Mouse (Mus musculus) lung, embryonic 16.5 days (tissue): Measurements from ENCODE around the gene Igfbp7. TPM values are rescaled to one million over a fixed set of nuclear protein-coding genes. Genes with fewer than 3 reads are reported as not detected.
A peak's percentile ranks its signal among the peaks of the same experiment; 100 is the strongest.

ENCODE experiments used
- ATAC-seq: fragments of 200-750 bp; cut with Nextera tagmentation; 2 replicates; pipeline ENCODE4 v1.8.0; 2017; ENCODE audit warnings: low read depth, mild to moderate bottlenecking, moderate library complexity
- H3K27ac ChIP-seq: fragments of 300-500 bp; sonication (generic); 2 replicates; pipeline ENCODE4 v1.5.1; 2014; ENCODE audit warnings: mild to moderate bottlenecking, control low read depth, low read length
- H3K27me3 ChIP-seq: fragments of 300-500 bp; sonication (generic); 2 replicates; pipeline ENCODE4 v1.6.1; 2014; ENCODE audit warnings: low read depth, low read length, mixed read lengths; ENCODE audit not compliant: control insufficient read depth, insufficient read depth
- H3K36me3 ChIP-seq: fragments of 300-500 bp; sonication (generic); 2 replicates; pipeline ENCODE4 v1.6.1; 2014; ENCODE audit warnings: low read length; ENCODE audit not compliant: control insufficient read depth, insufficient read depth
- H3K4me1 ChIP-seq: fragments of 300-500 bp; sonication (generic); replicated peaks from 2 replicates; pipeline ENCODE4 v1.6.1; 2014; ENCODE audit warnings: low read length, mixed read lengths; ENCODE audit not compliant: control insufficient read depth, insufficient read depth
- H3K4me2 ChIP-seq: fragments of 300-500 bp; sonication (generic); 2 replicates; pipeline ENCODE4 v1.6.1; 2014; ENCODE audit warnings: low read depth, low read length, control low read depth
- H3K4me3 ChIP-seq: fragments of 300-500 bp; sonication (generic); 2 replicates; pipeline ENCODE4 v1.5.1; 2014; ENCODE audit warnings: mild to moderate bottlenecking, low read length, control low read depth
- H3K9ac ChIP-seq: fragments of 300-500 bp; sonication (generic); 2 replicates; pipeline ENCODE4 v1.6.1; 2014; ENCODE audit warnings: low read length, control low read depth
- H3K9me3 ChIP-seq: fragments of 300-500 bp; sonication (generic); 2 replicates; pipeline ENCODE4 v1.6.1; 2016; ENCODE audit warnings: low read length; ENCODE audit not compliant: control insufficient read depth
- WGBS: fragments of 180-500 bp; shearing (Covaris S2); extraction: QIAGEN DNeasy Blood & Tissue Kit; methylation state at CpG from one replicate; pipeline ENCODE4 v1.1.7; 2014; 5-methylcytosine and 5-hydroxymethylcytosine counted together
- polyA plus RNA-seq: library from polyadenylated mRNA; unstranded; fragments of >200 nt; fragmentation: Nextera tagmentation; extraction: Ambion mirVana; gene quantifications from 2 replicates; pipeline ENCODE4 v1.2.1, GENCODE M21; 2015

Igfbp7 gene
- 99.8 and 104 TPM in 2 replicates for polyA plus RNA-seq

DNA sequence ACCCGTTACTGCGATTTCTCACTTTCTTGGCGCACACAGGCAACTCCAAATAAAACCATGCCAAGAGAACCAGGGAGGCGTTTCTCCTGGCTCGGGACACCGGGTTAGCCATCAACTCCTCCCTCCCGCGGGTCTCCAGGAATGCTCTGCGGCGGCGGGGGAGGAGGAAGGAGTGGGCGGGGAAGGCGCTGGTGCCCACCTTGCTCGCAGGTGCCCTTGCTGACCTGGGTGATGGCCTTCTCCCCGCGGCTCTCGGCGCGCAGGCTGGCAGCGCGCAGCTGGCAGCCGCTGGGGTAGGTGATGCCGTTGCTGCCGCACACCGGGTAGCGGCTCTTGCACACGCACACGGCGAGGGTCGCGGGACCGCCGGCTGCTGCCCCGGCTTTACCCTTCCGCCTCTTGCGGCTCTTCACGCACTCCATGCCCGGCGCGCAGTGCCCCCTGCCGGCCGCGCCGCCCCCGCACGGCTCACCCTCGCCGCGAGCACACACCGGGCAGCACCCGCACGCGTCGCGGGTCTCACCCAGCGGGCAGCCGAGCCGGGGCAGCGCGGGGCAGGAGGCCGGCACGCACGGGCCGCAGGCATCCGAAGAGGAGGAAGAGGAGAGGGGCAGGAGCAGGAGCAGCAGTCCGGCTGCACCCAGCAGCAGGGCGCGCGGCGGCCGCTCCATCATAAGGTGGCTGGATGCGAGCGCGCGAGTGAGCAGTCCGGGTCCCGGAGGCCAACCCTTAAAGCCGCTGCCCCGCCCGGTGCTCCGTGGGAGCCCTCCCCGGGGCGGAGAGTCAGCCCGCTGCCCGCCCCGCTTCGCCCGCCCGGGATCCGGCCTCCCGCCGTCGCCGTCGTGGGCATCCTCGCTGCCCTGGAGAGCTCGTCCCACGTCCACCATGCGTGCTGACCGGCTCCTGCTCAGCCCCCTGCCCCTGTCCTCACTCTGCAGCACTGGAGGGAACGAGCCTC, at the start of gene Igfbp7:
TSS of gene Igfbp7 (minus strand) at position 701 of the 958 bp plus-strand sequence.
- Histone ChIP-seq H3K36me3 (no peaks in the 10 kb centered on the region), H3K9ac (peak within 1 kb of the TSS; percentile 68), H3K27me3 (no peaks in the 10 kb centered on the region), H3K4me3 (peak within 1 kb of the TSS; percentile 71), H3K4me2 (peak within 1 kb of the TSS; percentile 96), H3K27ac (peak within 1 kb of the TSS; percentile 79), H3K4me1 (peaks cover 6% of the 10 kb centered on the region), H3K9me3 (no peaks in the 10 kb centered on the region)
- 7% methylated on average over 78 of the region's 101 CpGs for WGBS
- ATAC-seq = peak; percentile 94

- Histone ChIP-seq H3K9me3 (no peaks in the 10 kb centered on the region), H3K4me1 (no peaks in the 10 kb centered on the region), H3K4me2 (no peak overlapping the region), H3K9ac (no peak overlapping the region), H3K36me3 (no peaks in the 10 kb centered on the region), H3K27ac (no peak overlapping the region), H3K27me3 (no peaks in the 10 kb centered on the region), H3K4me3 (no peak overlapping the region)
- WGBS = 69% methylated on average over 6 of the region's 6 CpGs
- ATAC-seq = no peak
Observed at GRCm38 (mm10) chr5:77452103-77452502, 44.3 kb upstream of the Igfbp7 start.

GRCm38 (mm10) chr5:77449531-77449930, 41.7 kb upstream of the Igfbp7 start:
- no peaks in the 10 kb centered on the region for H3K27me3 ChIP-seq

GRCm38 (mm10) chr5:77445431-77445830, 37.6 kb upstream of the Igfbp7 start:
- Histone ChIP-seq H3K4me2 (no peak overlapping the region), H3K9ac (no peak overlapping the region), H3K36me3 (no peaks in the 10 kb centered on the region), H3K4me1 (no peaks in the 10 kb centered on the region), H3K27me3 (no peaks in the 10 kb centered on the region), H3K9me3 (no peaks in the 10 kb centered on the region), H3K27ac (no peak overlapping the region), H3K4me3 (no peak overlapping the region)
- WGBS = 87% methylated on average over 4 of the region's 4 CpGs
- ATAC-seq = no peak

More at GRCm38 (mm10) chr5:77449531-77449930, 41.7 kb upstream of the Igfbp7 start:
- Histone ChIP-seq H3K4me3 (no peak overlapping the region), H3K9ac (no peak overlapping the region), H3K9me3 (no peaks in the 10 kb centered on the region), H3K36me3 (no peaks in the 10 kb centered on the region), H3K4me1 (no peaks in the 10 kb centered on the region), H3K4me2 (no peak overlapping the region), H3K27ac (no peak overlapping the region)
- 86% methylated on average over 7 of the region's 7 CpGs for WGBS
- no peak for ATAC-seq

DNA sequence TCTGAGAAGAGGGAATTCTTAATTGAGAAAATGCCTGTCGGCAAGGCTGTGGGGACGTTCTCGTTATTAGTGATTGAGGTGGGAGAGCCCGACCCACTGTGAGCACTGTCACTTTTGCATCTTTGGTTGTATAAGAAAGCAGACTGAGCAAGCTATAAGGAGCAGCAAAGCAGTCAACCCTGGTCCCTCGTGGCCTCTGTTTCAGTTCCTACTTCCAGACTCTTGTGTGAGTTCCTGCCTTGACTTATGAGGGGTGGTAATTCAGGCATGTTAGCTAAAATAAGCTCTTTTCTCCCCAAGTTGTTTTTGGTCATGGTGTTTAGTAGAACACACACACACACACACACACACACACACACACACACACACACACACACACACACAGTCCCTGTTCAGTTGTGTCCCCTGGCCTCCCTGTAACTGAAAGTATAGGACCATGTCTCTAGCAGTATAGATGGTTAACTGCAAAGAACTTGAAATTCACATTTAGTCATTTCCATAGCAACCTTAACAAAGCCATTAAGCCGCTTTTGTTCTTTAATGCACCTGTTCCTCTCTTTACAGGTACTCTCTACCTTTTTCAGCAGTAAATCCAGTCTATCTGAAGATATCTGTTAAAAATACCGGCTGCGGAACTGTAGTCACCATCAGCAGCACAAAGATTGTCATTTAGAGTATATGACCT, 36.2 kb upstream of the Igfbp7 start:
- H3K27me3 ChIP-seq = no peaks in the 10 kb centered on the region
- no peak for ATAC-seq
- H3K36me3 ChIP-seq = no peaks in the 10 kb centered on the region
- H3K27ac ChIP-seq = no peak overlapping the region
- no peak overlapping the region for H3K4me2 ChIP-seq
- no peak overlapping the region for H3K9ac ChIP-seq
- no peaks in the 10 kb centered on the region for H3K9me3 ChIP-seq
- no peak overlapping the region for H3K4me3 ChIP-seq
- WGBS = 82% methylated on average over 8 of the region's 8 CpGs
- no peaks in the 10 kb centered on the region for H3K4me1 ChIP-seq

DNA sequence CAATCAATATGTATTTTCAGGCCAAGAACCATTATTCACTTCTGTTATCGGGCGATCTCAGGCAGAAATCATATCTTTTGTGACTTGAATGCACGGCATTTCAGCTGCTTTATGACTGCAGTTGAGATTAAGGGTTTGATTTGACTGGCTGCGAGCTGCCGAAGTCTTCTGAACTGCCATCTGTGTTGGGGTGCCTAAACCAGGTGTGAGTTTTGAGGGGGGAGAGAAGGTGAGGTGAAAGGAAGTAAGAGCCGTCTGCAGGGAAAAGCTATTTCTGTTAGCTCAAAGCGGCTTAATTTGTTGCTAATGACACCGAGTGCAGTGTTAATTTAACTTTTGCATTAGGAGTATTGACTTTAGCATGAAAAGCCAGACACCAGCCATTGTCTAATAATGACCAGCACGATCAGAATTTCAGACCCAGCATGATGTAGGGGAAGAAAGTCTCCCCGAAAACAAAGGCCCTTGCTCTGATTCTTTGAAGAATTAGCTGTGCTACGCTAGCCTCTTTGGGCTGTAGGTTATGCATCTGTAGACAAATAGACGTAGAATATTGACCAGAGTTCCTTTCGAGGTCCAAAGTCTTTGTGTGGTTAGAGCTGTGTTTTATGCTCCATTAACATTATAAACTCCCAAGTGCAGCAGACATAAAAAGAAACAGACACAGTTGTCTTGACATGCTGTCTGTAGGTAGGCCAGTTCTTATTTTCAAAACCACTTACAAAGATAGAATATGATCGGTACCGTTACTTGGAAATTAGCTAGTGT, 35.2 kb upstream of the Igfbp7 start:
- no peaks in the 10 kb centered on the region for H3K27me3 ChIP-seq
- no peak overlapping the region for H3K9ac ChIP-seq
- H3K4me3 ChIP-seq = no peak overlapping the region
- ATAC-seq = no peak
- no peaks in the 10 kb centered on the region for H3K9me3 ChIP-seq
- no peaks in the 10 kb centered on the region for H3K36me3 ChIP-seq
- H3K4me2 ChIP-seq = no peak overlapping the region
- H3K4me1 ChIP-seq = no peaks in the 10 kb centered on the region
- WGBS = 73% methylated on average over 15 of the region's 15 CpGs
- no peak overlapping the region for H3K27ac ChIP-seq

DNA sequence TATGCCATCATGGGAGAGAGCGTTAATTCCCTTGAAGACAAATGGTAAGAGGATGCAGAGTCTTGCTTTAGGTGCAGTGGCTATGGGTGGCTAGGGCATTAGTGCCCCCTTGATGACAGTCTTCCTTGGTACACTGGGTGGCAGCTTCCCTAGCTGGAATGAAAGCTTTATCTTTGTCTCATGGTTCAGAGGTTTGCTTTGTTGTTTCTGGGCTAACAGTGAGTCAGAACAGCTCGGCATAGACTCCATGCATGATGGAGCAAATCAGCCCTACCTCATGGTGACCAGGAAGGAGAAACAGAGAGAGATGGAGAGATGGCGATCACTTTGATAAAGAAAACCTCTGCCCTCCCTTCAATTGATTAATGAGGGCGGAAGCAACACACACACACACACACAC, 28.5 kb upstream of the Igfbp7 start:
- H3K27ac ChIP-seq = no peak overlapping the region
- no peak overlapping the region for H3K4me2 ChIP-seq
- H3K9ac ChIP-seq = no peak overlapping the region
- H3K9me3 ChIP-seq = no peaks in the 10 kb centered on the region
- no peaks in the 10 kb centered on the region for H3K36me3 ChIP-seq
- no peaks in the 10 kb centered on the region for H3K4me1 ChIP-seq
- WGBS = 79% methylated on average over 4 of the region's 4 CpGs
- ATAC-seq = no peak
- no peaks in the 10 kb centered on the region for H3K27me3 ChIP-seq
- H3K4me3 ChIP-seq = no peak overlapping the region

DNA sequence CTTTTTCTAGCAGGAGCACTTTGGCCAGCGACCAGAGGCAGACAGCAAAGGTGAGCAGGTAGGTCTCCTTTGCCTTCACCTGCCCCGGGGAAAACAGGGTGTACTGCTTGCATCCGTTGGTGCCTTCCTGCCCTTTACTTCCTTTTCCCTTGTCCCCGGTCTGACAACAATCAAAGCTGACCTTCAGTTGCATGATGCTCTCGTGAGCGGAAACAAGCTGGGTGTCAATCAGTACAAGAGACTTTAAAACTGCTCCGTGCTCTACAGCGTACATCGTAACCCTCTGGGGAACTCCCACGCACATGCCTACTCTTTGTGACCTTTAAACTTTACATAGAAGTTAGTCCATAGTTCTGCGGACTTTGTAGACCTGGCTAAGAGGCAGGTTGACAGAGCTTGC, 26.2 kb upstream of the Igfbp7 start:
- no peaks in the 10 kb centered on the region for H3K27me3 ChIP-seq
- H3K4me1 ChIP-seq = no peaks in the 10 kb centered on the region
- no peak overlapping the region for H3K4me3 ChIP-seq
- ATAC-seq = no peak
- no peak overlapping the region for H3K9ac ChIP-seq
- H3K27ac ChIP-seq = no peak overlapping the region
- no peak overlapping the region for H3K4me2 ChIP-seq
- H3K36me3 ChIP-seq = no peaks in the 10 kb centered on the region
- no peaks in the 10 kb centered on the region for H3K9me3 ChIP-seq
- WGBS = 59% methylated on average over 11 of the region's 11 CpGs

- no peaks in the 10 kb centered on the region; the same call in 1 of the 2 replicates for H3K4me1 ChIP-seq
- no peaks in the 10 kb centered on the region for H3K27me3 ChIP-seq
- ATAC-seq = no peak
- no peaks in the 10 kb centered on the region for H3K36me3 ChIP-seq
- 53% methylated on average over 9 of the region's 9 CpGs for WGBS
- no peak overlapping the region for H3K4me3 ChIP-seq
- H3K27ac ChIP-seq = no peak overlapping the region
- no peak overlapping the region for H3K9ac ChIP-seq
- no peak overlapping the region for H3K4me2 ChIP-seq
- no peaks in the 10 kb centered on the region for H3K9me3 ChIP-seq
Observed at GRCm38 (mm10) chr5:77433561-77433960, 25.7 kb upstream of the Igfbp7 start.
